Mouse (Mus musculus): ENCODE results near the gene Txk.

DNA sequence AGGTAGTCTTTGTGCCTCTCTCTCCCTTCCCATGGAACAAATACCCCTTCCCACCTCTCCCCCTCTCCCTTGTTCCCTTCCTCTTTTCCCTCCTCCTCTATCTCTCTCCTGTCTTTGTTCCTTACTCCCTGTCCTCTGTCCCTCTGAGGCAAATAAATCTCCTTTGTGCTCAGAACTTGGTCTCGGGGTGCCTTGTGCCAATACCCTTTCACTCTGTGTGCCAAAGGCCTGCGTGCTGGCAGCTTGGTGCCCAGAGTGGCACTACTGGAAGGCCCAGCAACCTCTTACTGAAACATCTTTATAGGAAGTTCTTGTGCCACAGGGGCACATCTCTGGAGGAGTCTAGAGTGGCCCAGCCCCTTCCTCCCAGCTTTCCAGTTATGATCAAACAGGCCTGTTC lies 24.0 kb upstream of the Txk start:
- no peak for TF ChIP-seq CTCF (IDR thresholded peaks at IDR 0.05; ENCODE audit: low read depth, low read length)
- TF ChIP-seq GATA1 (IDR thresholded peaks at IDR 0.05; ENCODE audit: borderline replicate concordance, low read length), result no peak
- no peak for TF ChIP-seq TAL1 (conservative IDR thresholded peaks at IDR 0.05; ENCODE audit: low read depth, low read length)

All from G1E (cell line).